Mouse (Mus musculus) intestine, embryonic 16.5 days (tissue): ENCODE data around the gene Cmc1. TPM values are rescaled to one million over a fixed set of nuclear protein-coding genes. Genes with fewer than 3 reads are reported as not detected.

ENCODE experiments used
- ATAC-seq: fragments of 200-750 bp; cut with Nextera tagmentation; 2 replicates; pipeline ENCODE4 v1.8.0; 2017; ENCODE audit warnings: moderate TSS enrichment, moderate library complexity
- H3K27ac ChIP-seq: fragments of 300-500 bp; sonication (generic); 2 replicates; pipeline ENCODE4 v1.5.1; 2014; ENCODE audit warnings: mild to moderate bottlenecking, low read length
- H3K27me3 ChIP-seq: fragments of 300-500 bp; sonication (generic); replicated peaks from 2 replicates; pipeline ENCODE4 v1.6.1; 2014; ENCODE audit warnings: low read length, control low read depth, mixed read lengths; ENCODE audit not compliant: control insufficient read depth, insufficient read depth
- H3K36me3 ChIP-seq: fragments of 300-500 bp; sonication (generic); 2 replicates; pipeline ENCODE4 v1.6.1; 2014; ENCODE audit warnings: low read length, control low read depth; ENCODE audit not compliant: control insufficient read depth, insufficient read depth
- H3K4me1 ChIP-seq: fragments of 300-500 bp; sonication (generic); 2 replicates; pipeline ENCODE4 v1.6.1; 2014; ENCODE audit warnings: low read length, control low read depth, mixed read lengths; ENCODE audit not compliant: control insufficient read depth, insufficient read depth
- H3K4me2 ChIP-seq: fragments of 300-500 bp; sonication (generic); 2 replicates; pipeline ENCODE4 v1.6.1; 2014; ENCODE audit warnings: low read depth, low read length, control low read depth
- H3K4me3 ChIP-seq: fragments of 300-500 bp; sonication (generic); 2 replicates; pipeline ENCODE4 v1.5.1; 2014; ENCODE audit warnings: mild to moderate bottlenecking, low read length
- H3K9ac ChIP-seq: fragments of 300-500 bp; sonication (generic); 2 replicates; pipeline ENCODE4 v1.6.1; 2014; ENCODE audit warnings: low read depth, low read length
- H3K9me3 ChIP-seq: fragments of 300-500 bp; sonication (generic); 2 replicates; pipeline ENCODE4 v1.6.1; 2016; ENCODE audit warnings: low read length, control low read depth; ENCODE audit not compliant: control insufficient read depth
- WGBS: fragments of 180-500 bp; shearing (Covaris S2); extraction: QIAGEN DNeasy Blood & Tissue Kit; methylation state at CpG from one replicate; pipeline ENCODE4 v1.1.7; 2014; 5-methylcytosine and 5-hydroxymethylcytosine counted together
- polyA plus RNA-seq: library from polyadenylated mRNA; unstranded; fragments of >200 nt; fragmentation: Nextera tagmentation; extraction: Ambion mirVana; gene quantifications from 2 replicates; pipeline ENCODE4 v1.2.1, GENCODE M21; 2015

Gene Cmc1
- polyA plus RNA-seq, 1 experiment from 2014 or later, result 57.6 TPM

DNA sequence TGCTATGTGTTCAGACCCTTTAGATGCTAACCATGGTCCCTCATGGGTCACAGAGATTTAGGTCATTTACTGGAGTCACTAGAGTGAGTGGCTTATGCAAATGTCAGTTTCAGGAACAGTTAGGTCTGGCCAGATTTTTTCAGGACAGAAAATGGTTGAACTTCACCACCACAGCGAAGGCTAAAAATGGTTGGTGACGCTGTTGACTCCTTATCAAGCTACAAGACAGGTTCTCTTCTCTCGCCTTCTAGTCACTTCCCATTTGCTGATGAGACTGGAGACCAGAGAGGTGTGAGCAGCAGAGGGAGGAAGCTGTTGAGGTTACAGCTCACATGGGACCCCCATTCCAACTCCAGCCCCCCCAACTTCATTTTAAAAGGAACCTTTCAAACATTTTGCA, 26.7 kb upstream of the Cmc1 start:
- ATAC-seq, result no peak
- H3K4me1 ChIP-seq, result no peaks in the 10 kb centered on the region
- H3K27ac ChIP-seq, result no peak overlapping the region
- no peak overlapping the region for H3K4me3 ChIP-seq
- H3K36me3 ChIP-seq, result no peaks in the 10 kb centered on the region
- no peak overlapping the region for H3K4me2 ChIP-seq
- no peaks in the 10 kb centered on the region for H3K27me3 ChIP-seq
- WGBS, result 85% methylated on average over 3 of the region's 3 CpGs
- no peak overlapping the region for H3K9ac ChIP-seq
- H3K9me3 ChIP-seq, result 0 out of 2 replicates have a peak, but pooled peaks cover 3% of the 10 kb centered on the region

DNA sequence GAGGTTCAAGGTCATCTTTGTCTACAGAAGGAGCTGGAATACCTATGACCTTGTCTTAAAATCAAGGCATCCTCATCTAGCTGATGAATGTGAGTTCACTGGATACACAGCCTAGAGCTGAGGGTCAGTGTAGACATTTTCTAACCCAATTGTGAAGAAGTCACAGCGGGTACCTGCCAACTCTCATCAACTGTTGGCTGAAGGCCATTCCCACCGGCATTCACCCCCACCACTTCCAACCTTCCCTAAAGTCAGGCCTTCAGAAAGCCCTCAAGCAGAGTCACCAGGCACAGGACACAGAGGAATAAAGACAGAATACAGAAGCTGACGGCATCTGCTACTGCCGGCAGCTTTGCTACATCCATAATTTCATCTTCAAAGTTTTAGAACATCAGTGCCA, 25.4 kb upstream of the Cmc1 start:
- 91% methylated on average over 4 of the region's 4 CpGs for WGBS
- H3K27me3 ChIP-seq, result no peaks in the 10 kb centered on the region
- H3K9me3 ChIP-seq, result 0 out of 2 replicates have a peak, but pooled peaks cover 3% of the 10 kb centered on the region
- no peak for ATAC-seq
- H3K4me2 ChIP-seq, result no peak overlapping the region
- no peak overlapping the region for H3K9ac ChIP-seq
- H3K27ac ChIP-seq, result no peak overlapping the region
- no peaks in the 10 kb centered on the region for H3K36me3 ChIP-seq
- no peak overlapping the region for H3K4me3 ChIP-seq
- no peaks in the 10 kb centered on the region for H3K4me1 ChIP-seq

DNA sequence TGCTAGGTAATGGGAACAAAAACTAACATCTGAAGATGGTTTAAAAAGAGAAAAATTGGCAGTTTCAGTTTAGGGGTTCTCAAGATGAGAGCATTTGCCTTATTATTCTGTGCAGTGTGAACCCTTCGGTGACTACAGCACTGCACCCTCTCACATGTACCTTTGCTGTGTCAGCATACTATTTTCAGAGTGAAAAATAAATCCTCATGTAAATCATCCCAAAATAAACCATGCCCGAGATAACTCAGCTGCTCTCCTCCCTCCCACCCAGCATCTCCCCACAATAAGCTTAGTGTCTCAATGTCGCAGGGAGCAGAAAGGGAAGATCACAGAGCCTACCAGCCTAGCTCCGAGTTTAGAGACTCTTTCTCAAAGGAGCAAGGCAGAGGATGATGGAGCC, 23.1 kb upstream of the Cmc1 start:
- 85% methylated on average over 4 of the region's 4 CpGs for WGBS
- H3K27ac ChIP-seq, result no peak overlapping the region

DNA sequence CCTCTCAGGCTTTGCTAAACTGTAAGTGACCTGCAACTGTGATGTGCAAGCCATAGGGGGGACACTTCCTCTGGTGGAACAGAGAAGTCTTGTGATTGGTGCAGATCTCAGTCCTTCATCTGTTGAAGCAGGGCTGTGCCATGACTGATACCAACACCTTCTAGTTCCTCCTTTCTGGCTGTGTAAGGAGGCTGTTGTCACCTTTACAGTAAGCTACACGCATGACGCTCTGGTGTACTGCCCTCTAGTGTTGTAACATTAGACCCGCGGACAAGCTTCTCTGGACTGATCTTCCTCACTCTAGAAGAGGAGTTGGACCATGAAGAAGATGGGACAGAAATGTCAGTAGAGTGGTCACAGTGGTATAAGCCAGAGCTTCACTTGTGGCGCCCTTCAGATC, 18.6 kb upstream of the Cmc1 start:
- no peak for ATAC-seq
- no peaks in the 10 kb centered on the region for H3K9me3 ChIP-seq
- no peak overlapping the region for H3K4me3 ChIP-seq
- no peak overlapping the region for H3K9ac ChIP-seq
- H3K4me1 ChIP-seq, result no peaks in the 10 kb centered on the region
- 41% methylated on average over 5 of the region's 5 CpGs for WGBS
- H3K27me3 ChIP-seq, result no peaks in the 10 kb centered on the region
- H3K36me3 ChIP-seq, result no peaks in the 10 kb centered on the region
- no peak overlapping the region for H3K4me2 ChIP-seq
- H3K27ac ChIP-seq, result no peak overlapping the region

More for the DNA sequence above, 23.1 kb upstream of the Cmc1 start:
- 0 out of 2 replicates have a peak, but pooled peaks cover 3% of the 10 kb centered on the region for H3K9me3 ChIP-seq
- H3K9ac ChIP-seq, result no peak overlapping the region
- no peak for ATAC-seq
- no peak overlapping the region for H3K4me2 ChIP-seq
- H3K4me1 ChIP-seq, result no peaks in the 10 kb centered on the region
- no peak overlapping the region for H3K4me3 ChIP-seq
- H3K27me3 ChIP-seq, result no peaks in the 10 kb centered on the region
- no peaks in the 10 kb centered on the region for H3K36me3 ChIP-seq

DNA sequence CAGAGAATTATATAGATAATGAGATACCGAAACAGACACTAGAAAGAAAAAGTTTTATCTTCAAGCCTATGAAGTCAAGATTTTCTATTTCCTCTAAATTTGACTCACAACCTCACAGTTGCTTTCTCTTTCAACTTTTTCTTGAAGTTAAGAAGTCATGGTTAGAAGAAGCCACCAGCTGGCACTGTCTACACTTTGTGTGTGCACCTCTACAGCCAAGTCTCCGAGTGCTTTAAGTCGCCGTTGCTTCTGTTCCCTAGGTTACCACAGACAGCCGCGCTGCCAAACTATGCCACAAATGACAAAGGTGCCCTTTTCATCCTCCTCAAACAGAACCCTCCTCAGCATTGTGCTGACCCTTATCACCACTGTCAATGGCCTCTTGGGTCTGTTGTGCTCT, 17.6 kb upstream of the Cmc1 start:
- Histone ChIP-seq H3K36me3 (no peaks in the 10 kb centered on the region), H3K4me3 (no peak overlapping the region), H3K9me3 (no peaks in the 10 kb centered on the region), H3K4me2 (no peak overlapping the region), H3K4me1 (no peaks in the 10 kb centered on the region), H3K9ac (no peak overlapping the region), H3K27me3 (no peaks in the 10 kb centered on the region), H3K27ac (no peak overlapping the region)
- WGBS, result 80% methylated on average over 6 of the region's 6 CpGs
- ATAC-seq, result no peak

DNA sequence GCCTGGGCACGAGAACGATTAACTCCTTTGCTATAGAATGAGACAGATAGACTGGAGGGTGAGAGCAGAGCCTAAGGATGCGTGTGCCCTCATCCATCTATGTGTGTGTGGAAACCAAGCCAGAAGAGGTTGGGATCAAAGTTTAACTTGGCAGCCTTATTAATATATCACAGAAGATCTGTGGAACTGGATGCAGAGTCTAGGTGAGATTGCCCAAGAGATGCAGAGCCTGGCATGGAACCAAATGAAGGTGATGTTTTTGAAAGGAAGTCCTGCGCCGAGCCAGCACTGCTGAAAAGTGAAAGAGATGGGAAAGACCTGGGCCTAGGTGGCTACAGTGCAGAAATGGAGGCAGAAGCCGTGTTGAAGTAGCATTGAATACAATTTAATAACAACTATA, 11.6 kb upstream of the Cmc1 start:
- H3K9me3 ChIP-seq, result no peaks in the 10 kb centered on the region
- ATAC-seq, result no peak
- H3K4me1 ChIP-seq, result no peaks in the 10 kb centered on the region
- H3K27me3 ChIP-seq, result no peaks in the 10 kb centered on the region
- WGBS, result 91% methylated on average over 6 of the region's 6 CpGs
- no peak overlapping the region for H3K4me2 ChIP-seq
- no peak overlapping the region for H3K4me3 ChIP-seq
- H3K9ac ChIP-seq, result no peak overlapping the region
- H3K36me3 ChIP-seq, result no peaks in the 10 kb centered on the region
- no peak overlapping the region for H3K27ac ChIP-seq

DNA sequence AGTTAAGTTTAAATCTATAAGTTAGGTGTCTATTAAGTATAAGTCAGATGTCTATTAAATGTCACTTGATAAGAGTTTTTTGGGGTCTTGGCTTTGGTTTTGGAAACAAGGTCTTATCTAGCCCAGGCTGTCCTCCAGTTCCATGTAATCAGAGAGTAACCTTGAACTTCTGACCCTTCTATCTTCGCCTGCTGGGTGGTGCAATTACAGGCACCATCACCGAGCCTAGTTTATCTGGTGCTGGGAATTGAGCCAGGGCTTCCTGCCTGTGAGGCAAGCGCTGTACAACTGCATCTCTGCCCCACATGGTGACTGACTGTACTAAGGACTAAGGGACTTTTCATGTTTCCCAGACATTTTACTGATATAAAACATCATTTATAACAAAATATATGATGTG, 10.0 kb upstream of the Cmc1 start:
- no peaks in the 10 kb centered on the region for H3K4me1 ChIP-seq
- H3K27me3 ChIP-seq, result no peaks in the 10 kb centered on the region
- WGBS, result 52% methylated on average over 3 of the region's 3 CpGs
- no peak overlapping the region for H3K9ac ChIP-seq
- H3K9me3 ChIP-seq, result no peaks in the 10 kb centered on the region
- H3K4me3 ChIP-seq, result no peak overlapping the region
- ATAC-seq, result no peak
- no peak overlapping the region for H3K27ac ChIP-seq
- no peaks in the 10 kb centered on the region for H3K36me3 ChIP-seq
- no peak overlapping the region for H3K4me2 ChIP-seq

DNA sequence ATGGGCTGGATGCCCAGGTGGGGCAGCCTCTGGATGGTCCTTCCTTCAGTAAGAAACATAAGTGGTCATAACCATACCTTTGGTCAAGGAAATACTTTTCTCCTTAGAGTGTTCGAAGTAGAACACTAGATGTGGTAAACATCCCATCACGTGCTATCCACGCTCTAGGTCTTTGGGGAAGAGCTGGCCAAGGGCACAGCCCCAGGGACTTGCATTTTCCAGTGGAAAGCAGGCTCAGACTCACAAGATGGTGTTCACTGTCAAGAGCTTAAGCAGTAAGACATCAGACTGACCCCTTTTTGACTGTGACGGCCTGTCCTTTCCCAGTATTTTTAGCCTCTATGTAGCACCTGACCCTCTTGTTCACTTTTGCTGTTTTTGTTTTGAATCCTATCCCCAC, 8.2 kb upstream of the Cmc1 start:
- no peaks in the 10 kb centered on the region for H3K4me1 ChIP-seq
- H3K9ac ChIP-seq, result no peak overlapping the region
- H3K4me2 ChIP-seq, result no peak overlapping the region
- no peaks in the 10 kb centered on the region for H3K27me3 ChIP-seq
- no peak overlapping the region for H3K4me3 ChIP-seq
- H3K9me3 ChIP-seq, result no peaks in the 10 kb centered on the region
- 91% methylated on average over 4 of the region's 4 CpGs for WGBS
- H3K36me3 ChIP-seq, result no peaks in the 10 kb centered on the region
- no peak overlapping the region for H3K27ac ChIP-seq
- ATAC-seq, result no peak

DNA sequence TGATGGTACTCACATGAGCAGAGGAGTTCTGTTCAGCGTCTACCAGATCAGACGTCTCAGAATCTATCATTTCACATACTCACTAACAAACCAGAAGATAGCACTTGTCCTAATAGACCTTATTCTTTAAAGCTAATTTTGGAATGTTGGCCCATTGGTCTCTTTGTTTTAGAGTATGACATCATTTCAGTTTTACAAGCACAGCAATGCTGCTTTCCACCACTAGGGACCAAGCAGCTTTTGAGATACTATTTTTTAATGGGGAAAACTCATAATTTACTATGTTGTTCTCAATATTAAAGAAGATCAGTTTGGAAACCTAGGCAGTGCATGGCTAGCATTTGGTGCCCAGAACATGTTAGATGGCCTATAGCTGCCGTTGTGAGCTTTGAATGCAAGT, 7.3 kb upstream of the Cmc1 start:
- Histone ChIP-seq H3K27ac (no peak overlapping the region), H3K9ac (no peak overlapping the region), H3K4me2 (no peak overlapping the region), H3K4me3 (no peak overlapping the region), H3K4me1 (no peaks in the 10 kb centered on the region), H3K27me3 (no peaks in the 10 kb centered on the region), H3K9me3 (no peaks in the 10 kb centered on the region), H3K36me3 (no peaks in the 10 kb centered on the region)
- WGBS, result 93% methylated on average over 3 of the region's 3 CpGs
- no peak for ATAC-seq

DNA sequence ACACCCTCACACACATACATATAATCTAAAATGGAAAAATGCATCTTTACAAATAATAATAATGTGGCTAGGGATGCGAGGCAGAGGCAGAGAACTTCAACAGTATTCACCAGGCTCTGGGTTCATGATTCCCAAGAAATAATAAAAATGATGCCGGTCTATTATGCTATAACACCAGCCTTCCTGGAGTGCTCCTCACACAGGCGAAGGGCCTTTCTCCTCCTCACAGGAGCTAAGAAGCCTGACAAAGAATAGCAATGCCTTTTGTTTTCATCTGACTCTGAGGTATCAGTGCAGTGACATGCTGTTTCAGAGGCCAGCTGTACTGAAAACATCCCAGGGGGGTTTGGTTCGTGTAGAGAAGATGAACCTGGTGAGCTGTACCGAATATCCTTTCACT, 4.7 kb upstream of the Cmc1 start:
- H3K4me3 ChIP-seq, result no peak overlapping the region
- H3K9me3 ChIP-seq, result no peaks in the 10 kb centered on the region
- no peak for ATAC-seq
- no peak overlapping the region for H3K4me2 ChIP-seq
- no peak overlapping the region for H3K9ac ChIP-seq
- 0 out of 2 replicates have a peak, but pooled peaks cover 4% of the 10 kb centered on the region for H3K4me1 ChIP-seq
- H3K36me3 ChIP-seq, result no peaks in the 10 kb centered on the region
- 89% methylated on average over 5 of the region's 5 CpGs for WGBS
- H3K27ac ChIP-seq, result no peak overlapping the region
- H3K27me3 ChIP-seq, result no peaks in the 10 kb centered on the region
